Comparison of ENCODE assay signal across 10 mouse cellular contexts in the genomic region with DNA sequence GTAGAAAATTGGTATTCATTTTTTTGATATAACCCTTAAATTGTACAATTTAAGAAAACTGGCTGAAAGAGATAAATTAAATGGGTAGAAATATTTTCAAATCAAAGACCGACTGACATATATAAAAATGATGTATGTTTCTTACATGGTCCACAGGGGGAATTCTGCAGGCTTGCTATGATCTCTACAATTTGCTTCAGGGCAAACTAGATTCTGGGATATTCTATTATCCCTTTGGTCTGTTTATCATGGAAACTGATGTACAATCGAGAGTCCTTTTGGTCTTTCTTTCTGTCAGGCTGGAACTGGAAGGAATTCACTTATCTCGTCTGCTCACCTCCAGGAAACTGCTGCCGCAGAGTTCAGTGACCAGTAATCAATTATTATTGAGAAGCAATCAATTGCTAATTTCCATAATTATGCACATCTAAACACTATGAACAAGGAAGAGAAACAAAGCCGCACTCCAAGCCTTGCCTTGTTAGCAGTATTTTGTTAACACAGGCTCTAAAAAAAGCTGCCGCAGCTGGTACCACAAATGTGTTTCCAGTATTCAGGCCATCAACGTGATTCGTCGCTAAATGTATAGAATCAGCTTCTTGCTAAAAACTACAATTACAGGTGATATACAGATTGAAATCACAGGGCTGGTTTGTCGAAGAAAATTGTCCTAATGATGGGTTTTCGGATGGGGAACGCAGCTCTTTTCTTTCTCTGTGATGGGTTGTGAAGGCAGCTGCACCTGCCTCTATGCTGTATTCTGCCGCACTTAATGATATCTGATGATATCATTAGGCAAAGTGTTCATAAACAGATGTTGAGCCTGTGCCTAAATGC.
DNase-seq lines count a peak whose midpoint lies in the region; ATAC-seq and TF ChIP-seq lines count a peak whose summit lies in the region.
"Had no signal": no experiment of that assay in that cellular context is flagged by ENCODE, and none has a peak within 500 bp of the region (broad histone marks: within the 10 kb centered on the region; RNA-seq: fewer than 3 reads in every experiment).

No protein-coding gene starts in this region.

- H3K4me3 ChIP-seq in forebrain, embryonic 13.5 days, result no peak overlapping the region
- H3K4me3 ChIP-seq in hindbrain, embryonic 14.5 days (replicated peaks; ENCODE audit: low read length), result no peak overlapping the region
- no peak overlapping the region for H3K4me3 ChIP-seq in olfactory bulb, adult 2 months (ENCODE audit: insufficient read depth, low read depth, low read length)
- H3K4me3 ChIP-seq: heart, embryonic 10.5 days; kidney, embryonic 15.5 days had no signal

- TF ChIP-seq POLR2A in olfactory bulb, adult 2 months (IDR thresholded peaks at IDR 0.05; ENCODE audit: insufficient read depth, low read depth, low read length), result no peak

- DNase-seq in left cerebral cortex, adult 9 months (ENCODE audit: low spot score in 2 of 2), result peak; percentile 42 to 47
- no peak for DNase-seq in left cerebral cortex, adult 11 months (ENCODE audit: low spot score)
- no peak for DNase-seq in hindbrain, embryonic 14.5 days (ENCODE audit: low spot score)
- DNase-seq in retina, postnatal 1 day, result no peak
- DNase-seq in adrenal gland, postnatal 25 days, result no peak

- H3K36me3 ChIP-seq in forebrain, embryonic 13.5 days (ENCODE audit: poor library complexity, severe bottlenecking), result no peaks in the 10 kb centered on the region
- no peaks in the 10 kb centered on the region for H3K36me3 ChIP-seq in hindbrain, embryonic 14.5 days (replicated peaks; ENCODE audit: control insufficient read depth, insufficient read depth)
- H3K36me3 ChIP-seq: heart, embryonic 10.5 days; kidney, embryonic 15.5 days had no signal

- H3K9ac ChIP-seq in forebrain, embryonic 13.5 days, result no peak overlapping the region
- 0 out of 2 replicates have a peak overlapping the region, but pooled peaks have one; percentile 2 for H3K9ac ChIP-seq in hindbrain, embryonic 14.5 days
- H3K9ac ChIP-seq: kidney, embryonic 15.5 days had no signal

- WGBS in forebrain, embryonic 13.5 days, result 55% methylated on average over 13 of the region's 13 CpGs
- 51% methylated on average over 13 of the region's 13 CpGs for WGBS in hindbrain, embryonic 14.5 days
- WGBS in olfactory bulb, adult 2 months, result 27% methylated on average over 13 of the region's 13 CpGs

- H3K9me3 ChIP-seq in forebrain, embryonic 13.5 days (replicated peaks), result no peaks in the 10 kb centered on the region
- no peaks in the 10 kb centered on the region for H3K9me3 ChIP-seq in hindbrain, embryonic 14.5 days (ENCODE audit: control insufficient read depth, low read length)
- H3K9me3 ChIP-seq: heart, embryonic 10.5 days; kidney, embryonic 15.5 days had no signal

- H3K4me2 ChIP-seq in forebrain, embryonic 13.5 days, result no peak overlapping the region; the same call in 1 of the 2 replicates
- peak overlapping the region; percentile 21 for H3K4me2 ChIP-seq in hindbrain, embryonic 14.5 days (replicated peaks)
- H3K4me2 ChIP-seq: kidney, embryonic 15.5 days; liver, embryonic 11.5 days had no signal

- peak; percentile 91 for ATAC-seq in forebrain, embryonic 13.5 days
- ATAC-seq in hindbrain, embryonic 14.5 days (ENCODE audit: low FRiP score), result no peak; the same call in 1 of the 2 replicates

- H3K4me1 ChIP-seq in forebrain, embryonic 13.5 days, result peaks cover 13% of the 10 kb centered on the region
- H3K4me1 ChIP-seq in hindbrain, embryonic 14.5 days (replicated peaks; ENCODE audit: control insufficient read depth, insufficient read depth, low read length), result 0 out of 2 replicates have a peak, but pooled peaks cover 5% of the 10 kb centered on the region
- no peaks in the 10 kb centered on the region for H3K4me1 ChIP-seq in olfactory bulb, adult 2 months (ENCODE audit: control insufficient read depth, insufficient read depth, low read length)
- H3K4me1 ChIP-seq: heart, embryonic 10.5 days; kidney, embryonic 15.5 days had no signal

- H3K27ac ChIP-seq in forebrain, embryonic 13.5 days, result peak overlapping the region; percentile 78
- peak overlapping the region; percentile 27 for H3K27ac ChIP-seq in hindbrain, embryonic 14.5 days
- H3K27ac ChIP-seq in olfactory bulb, adult 2 months (ENCODE audit: insufficient read depth, low read depth, low read length), result peak overlapping the region; percentile 87
- H3K27ac ChIP-seq: heart, embryonic 10.5 days; kidney, embryonic 15.5 days had no signal

- no peak for TF ChIP-seq CTCF in olfactory bulb, adult 2 months (IDR thresholded peaks at IDR 0.05; ENCODE audit: insufficient read depth, low read depth, low read length)

- no peaks in the 10 kb centered on the region for H3K27me3 ChIP-seq in forebrain, embryonic 13.5 days
- H3K27me3 ChIP-seq in hindbrain, embryonic 14.5 days (ENCODE audit: control insufficient read depth, insufficient read depth, low read length), result no peaks in the 10 kb centered on the region
- H3K27me3 ChIP-seq: kidney, embryonic 15.5 days had no signal

Comparison
In these comparisons a context has a peak if more than half of its experiments do, and no peak if none do; other contexts are left out.
1. DNase-seq: peak in left cerebral cortex, adult 9 months (2 of 2); none in left cerebral cortex, adult 11 months (single experiment), hindbrain, embryonic 14.5 days (single experiment), retina, postnatal 1 day (single experiment) and adrenal gland, postnatal 25 days (single experiment).
2. H3K27ac ChIP-seq: peak in every context shown above with its lines; median percentile 87 in olfactory bulb, adult 2 months; 78 in forebrain, embryonic 13.5 days; 27 in hindbrain, embryonic 14.5 days.